Mouse (Mus musculus): ENCODE measurements around the gene Pdhx. TPM values are rescaled to one million over a fixed set of nuclear protein-coding genes. Genes with fewer than 3 reads are reported as not detected.

Gene Pdhx
- polyA plus RNA-seq, 1 experiment from 2014 or later = 32.9 TPM

DNA sequence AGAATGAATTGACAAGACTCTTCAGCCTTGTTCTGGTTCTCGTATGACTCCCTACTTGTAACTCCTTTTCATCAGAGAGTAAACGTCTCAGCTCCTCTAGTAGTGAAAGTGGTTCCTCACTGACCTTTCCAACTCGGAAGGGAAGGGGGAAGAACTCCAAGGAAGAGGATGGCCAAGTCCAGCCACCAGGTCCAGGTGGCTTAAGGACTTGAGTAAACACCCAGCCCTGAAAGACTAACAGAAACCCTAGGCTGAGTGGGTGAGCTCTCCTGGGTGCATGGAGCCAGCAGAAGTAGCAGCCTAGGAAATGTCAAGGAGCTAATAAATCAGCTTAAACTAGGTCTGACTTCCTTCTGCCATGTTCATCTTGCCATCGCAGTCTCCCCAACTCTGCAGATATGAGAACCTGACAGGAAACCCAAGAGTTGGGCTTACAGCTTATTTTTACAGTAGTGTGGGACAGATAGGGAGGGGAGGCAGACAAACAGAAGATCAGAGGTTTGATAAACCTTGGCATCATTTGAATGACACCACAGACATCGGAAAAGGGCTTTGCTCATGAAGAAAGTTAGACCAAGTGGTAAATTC is 97.9 kb downstream of the Pdhx start:
- Histone ChIP-seq H3K27ac (ENCODE audit: low read length) (no peak overlapping the region), H3K9ac (replicated peaks; ENCODE audit: low read depth, low read length) (no peak overlapping the region), H3K27me3 (ENCODE audit: control insufficient read depth, insufficient read depth, low read length) (no peaks in the 10 kb centered on the region), H3K36me3 (ENCODE audit: control insufficient read depth, insufficient read depth, low read length) (no peaks in the 10 kb centered on the region), H3K4me3 (ENCODE audit: low read depth, low read length) (no peak overlapping the region), H3K9me3 (ENCODE audit: control insufficient read depth, low read depth, low read length) (no peaks in the 10 kb centered on the region), H3K4me2 (replicated peaks; ENCODE audit: low read depth, low read length) (no peak overlapping the region), H3K4me1 (ENCODE audit: control insufficient read depth, insufficient read depth, low read length) (no peaks in the 10 kb centered on the region)
- WGBS = 68% methylated on average over 5 of the region's 5 CpGs
- no peak for ATAC-seq (ENCODE audit: insufficient number of reproducible peaks, insufficient read depth, low FRiP score, low read depth)

DNA sequence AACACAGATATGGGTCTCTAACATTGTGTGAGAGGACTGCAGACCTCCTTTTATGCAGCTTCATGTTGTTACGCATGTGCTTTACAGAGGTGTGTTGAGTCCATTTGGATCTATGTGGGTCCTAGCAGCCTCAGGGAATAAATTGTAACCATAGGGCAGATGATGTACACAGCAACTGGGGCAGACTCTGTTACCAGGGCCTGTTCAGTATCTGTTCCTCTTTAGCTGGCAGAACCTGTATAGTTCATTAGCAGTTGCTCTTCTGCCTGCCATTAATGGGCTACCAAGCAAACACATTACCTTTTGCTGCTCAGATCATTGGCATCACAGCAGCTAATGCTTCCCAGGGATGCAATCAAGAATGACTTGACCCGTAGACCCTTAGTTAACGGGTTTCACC is 100.2 kb downstream of the Pdhx start:
- H3K4me3 ChIP-seq (ENCODE audit: low read depth, low read length) = no peak overlapping the region
- no peaks in the 10 kb centered on the region for H3K9me3 ChIP-seq (ENCODE audit: control insufficient read depth, low read depth, low read length)
- no peak overlapping the region for H3K9ac ChIP-seq (replicated peaks; ENCODE audit: low read depth, low read length)
- H3K4me2 ChIP-seq (replicated peaks; ENCODE audit: low read depth, low read length) = no peak overlapping the region
- no peaks in the 10 kb centered on the region for H3K36me3 ChIP-seq (ENCODE audit: control insufficient read depth, insufficient read depth, low read length)
- H3K27me3 ChIP-seq (ENCODE audit: control insufficient read depth, insufficient read depth, low read length) = no peaks in the 10 kb centered on the region
- H3K4me1 ChIP-seq (ENCODE audit: control insufficient read depth, insufficient read depth, low read length) = no peaks in the 10 kb centered on the region
- H3K27ac ChIP-seq (ENCODE audit: low read length) = no peak overlapping the region
- no peak for ATAC-seq (ENCODE audit: insufficient number of reproducible peaks, insufficient read depth, low FRiP score, low read depth)
- 97% methylated on average over 3 of the region's 3 CpGs for WGBS

DNA sequence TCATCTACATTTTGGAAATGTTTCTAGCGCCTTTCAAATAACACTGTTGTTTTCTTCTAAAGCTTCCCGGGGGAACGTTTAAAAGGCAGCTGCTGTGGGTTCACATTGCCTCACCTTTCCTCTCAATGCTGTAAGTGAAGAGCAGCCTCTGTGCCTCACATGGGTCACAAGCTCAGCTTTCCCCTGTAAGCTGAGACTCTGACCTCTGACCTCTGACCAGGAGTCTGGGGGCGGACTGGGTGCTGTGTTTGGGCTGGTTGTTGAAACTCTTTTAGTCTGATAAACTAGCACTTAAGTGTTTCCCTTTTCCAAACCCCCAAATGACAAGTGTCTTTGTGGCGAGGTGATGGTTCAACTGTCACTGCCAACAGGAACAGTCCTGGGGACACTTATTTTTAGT is 100.7 kb downstream of the Pdhx start:
- WGBS = 37% methylated on average over 5 of the region's 5 CpGs
- Histone ChIP-seq H3K4me2 (replicated peaks; ENCODE audit: low read depth, low read length) (no peak overlapping the region), H3K36me3 (ENCODE audit: control insufficient read depth, insufficient read depth, low read length) (no peaks in the 10 kb centered on the region), H3K27me3 (ENCODE audit: control insufficient read depth, insufficient read depth, low read length) (no peaks in the 10 kb centered on the region), H3K4me3 (ENCODE audit: low read depth, low read length) (no peak overlapping the region), H3K9ac (replicated peaks; ENCODE audit: low read depth, low read length) (no peak overlapping the region), H3K4me1 (ENCODE audit: control insufficient read depth, insufficient read depth, low read length) (no peaks in the 10 kb centered on the region), H3K27ac (ENCODE audit: low read length) (no peak overlapping the region), H3K9me3 (ENCODE audit: control insufficient read depth, low read depth, low read length) (no peaks in the 10 kb centered on the region)
- no peak for ATAC-seq (ENCODE audit: insufficient number of reproducible peaks, insufficient read depth, low FRiP score, low read depth)

DNA sequence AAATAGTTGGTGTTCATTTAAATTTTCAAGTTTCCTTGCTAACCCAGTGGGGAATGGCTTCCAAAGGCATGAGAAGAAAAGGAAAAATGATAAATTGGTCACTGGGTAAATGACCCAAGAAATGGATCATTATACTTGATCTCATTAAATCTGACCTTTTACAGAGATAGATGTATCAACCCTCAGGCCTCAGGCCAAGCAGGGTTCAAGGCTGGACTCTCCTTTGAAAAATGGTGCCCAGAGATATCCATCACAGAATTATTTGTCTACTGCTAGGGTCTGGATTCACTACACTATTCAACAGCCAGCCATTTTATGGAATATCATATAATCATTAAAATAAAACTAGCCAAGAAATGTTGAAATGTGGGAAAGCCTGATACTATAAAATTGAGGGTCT is 101.4 kb downstream of the Pdhx start:
- Histone ChIP-seq H3K4me2 (replicated peaks; ENCODE audit: low read depth, low read length) (no peak overlapping the region), H3K9ac (replicated peaks; ENCODE audit: low read depth, low read length) (no peak overlapping the region), H3K27ac (ENCODE audit: low read length) (no peak overlapping the region), H3K9me3 (ENCODE audit: control insufficient read depth, low read depth, low read length) (no peaks in the 10 kb centered on the region), H3K27me3 (ENCODE audit: control insufficient read depth, insufficient read depth, low read length) (no peaks in the 10 kb centered on the region), H3K36me3 (ENCODE audit: control insufficient read depth, insufficient read depth, low read length) (no peaks in the 10 kb centered on the region), H3K4me3 (ENCODE audit: low read depth, low read length) (no peak overlapping the region), H3K4me1 (ENCODE audit: control insufficient read depth, insufficient read depth, low read length) (no peaks in the 10 kb centered on the region)
- ATAC-seq (ENCODE audit: insufficient number of reproducible peaks, insufficient read depth, low FRiP score, low read depth) = no peak

Other genes with a start within 250 kb of the Pdhx start
- gene Cd44, start 171.8 kb downstream of the Pdhx start, polyA plus RNA-seq (2014; fragmentation: Nextera tagmentation; extraction: Ambion mirVana) = 11.3 and 15.4 TPM in 2 replicates
- 66.4 and 72.7 TPM in 2 replicates for gene Apip, start 162 bp upstream of the Pdhx start, polyA plus RNA-seq (2014; fragmentation: Nextera tagmentation; extraction: Ambion mirVana)
- 18.2 and 28.1 TPM in 2 replicates for gene Ehf, start 229.8 kb upstream of the Pdhx start, polyA plus RNA-seq (2014; fragmentation: Nextera tagmentation; extraction: Ambion mirVana)

Measured in stomach, embryonic 14.5 days (tissue).